Mouse (Mus musculus) c-Kit-positive CD71-positive TER-119-negative erythroid progenitor cells, embryonic 14.5 days (primary cell): ENCODE measurements around the gene Lgals7.

Experiments used
- DNase-seq: peaks from one replicate; pipeline ENCODE4 v3.0.0-alpha.2; 2013; ENCODE audit warnings: low read depth

Lgals7 gene

DNA sequence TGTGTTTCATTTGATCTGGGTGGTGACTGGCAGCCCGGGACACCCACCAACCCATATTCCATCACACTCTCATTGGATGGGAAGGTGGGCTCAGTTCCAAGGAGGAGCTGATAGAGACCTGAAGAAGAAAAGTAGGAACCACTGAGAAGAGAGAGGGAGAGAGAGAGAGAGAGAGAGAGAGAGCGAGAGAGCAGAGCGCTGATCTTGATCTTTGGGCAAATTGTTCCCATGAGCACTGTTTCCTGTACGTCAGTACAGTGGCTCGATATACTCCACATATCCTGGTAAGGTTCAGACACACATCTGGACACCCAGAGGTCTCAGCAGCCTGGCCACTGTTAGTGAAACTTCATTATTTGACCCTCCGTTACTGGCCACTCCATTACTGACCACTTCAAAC lies at the start of gene Lgals7:
TSS of gene Lgals7 (plus strand) at position 314 of the 400 bp plus-strand sequence.
- DNase-seq, result no peak

DNA sequence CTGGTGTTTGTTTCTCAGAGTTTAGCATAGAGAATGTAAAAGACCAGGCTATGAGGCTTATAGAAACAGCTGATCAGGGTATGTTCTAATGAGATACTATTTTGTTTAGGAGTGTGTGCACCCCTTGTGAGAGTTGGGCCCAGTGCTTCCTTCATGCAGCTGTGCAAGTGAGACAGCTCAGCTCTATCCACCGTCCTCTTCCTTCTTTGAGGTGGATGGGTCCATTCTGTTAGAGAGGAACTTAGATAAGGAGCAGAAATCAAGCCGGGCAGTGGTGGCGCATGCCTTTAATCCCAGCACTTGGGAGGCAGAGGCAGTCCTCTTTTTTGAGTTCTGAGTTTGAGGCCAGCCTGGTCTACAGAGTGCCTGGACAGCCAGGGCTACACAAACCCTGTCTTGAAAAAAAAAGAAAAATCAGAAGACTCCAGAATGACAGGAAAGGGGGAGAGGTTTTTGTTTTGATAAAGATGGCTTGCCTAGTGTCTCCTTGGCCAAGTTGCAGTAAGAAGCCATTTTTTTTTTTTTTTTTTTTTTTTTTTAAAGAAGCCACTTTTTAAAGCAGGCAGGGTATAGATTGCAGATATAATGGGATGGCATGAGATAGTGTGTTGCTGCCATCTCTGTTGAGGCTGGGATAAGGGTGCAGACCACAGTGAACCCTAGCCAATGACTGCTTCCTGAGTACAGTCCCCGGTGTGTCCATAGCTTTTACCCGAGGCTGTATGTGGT lies 49.2 kb upstream of the Lgals7 start:
- DNase-seq, result no peak

DNA sequence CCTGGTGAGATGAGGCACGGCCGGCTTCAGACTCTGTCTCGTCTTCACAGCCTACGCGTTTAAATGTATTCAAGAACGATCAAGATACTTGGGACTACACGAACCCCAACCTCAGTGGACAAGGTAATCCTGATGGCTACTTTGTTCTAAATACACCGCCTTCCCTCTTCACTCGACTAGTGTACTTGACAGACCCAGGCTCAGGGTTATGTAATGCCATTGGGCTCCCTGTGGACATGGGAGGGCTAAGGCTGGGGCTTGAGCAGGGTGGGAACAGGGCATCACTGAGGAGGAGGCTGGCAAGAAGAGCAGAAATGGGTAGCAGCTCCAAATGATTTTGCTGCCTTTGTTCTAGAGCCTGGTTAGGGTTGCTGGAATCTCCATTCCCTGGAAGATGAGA lies 48.4 kb upstream of the Lgals7 start:
- no peak for DNase-seq

DNA sequence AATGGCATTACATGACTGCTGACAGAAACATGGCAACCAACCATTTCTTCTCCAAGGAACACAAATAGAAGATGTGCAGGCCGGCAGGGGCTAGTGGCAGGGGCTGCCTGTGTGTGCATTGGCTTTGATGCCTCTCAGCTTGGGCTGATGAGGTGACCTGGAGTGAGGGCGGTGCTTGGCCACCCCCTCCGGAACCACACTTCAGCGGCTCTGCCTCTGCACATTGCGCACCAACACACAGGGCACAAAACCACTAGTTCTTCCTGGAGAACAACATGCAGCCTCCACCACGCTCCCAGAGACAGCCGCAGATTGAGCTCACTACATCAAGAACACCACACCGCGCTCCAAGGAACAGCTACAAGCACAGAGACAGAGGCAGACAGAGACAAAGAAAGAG lies 47.5 kb upstream of the Lgals7 start:
- DNase-seq, result no peak

DNA sequence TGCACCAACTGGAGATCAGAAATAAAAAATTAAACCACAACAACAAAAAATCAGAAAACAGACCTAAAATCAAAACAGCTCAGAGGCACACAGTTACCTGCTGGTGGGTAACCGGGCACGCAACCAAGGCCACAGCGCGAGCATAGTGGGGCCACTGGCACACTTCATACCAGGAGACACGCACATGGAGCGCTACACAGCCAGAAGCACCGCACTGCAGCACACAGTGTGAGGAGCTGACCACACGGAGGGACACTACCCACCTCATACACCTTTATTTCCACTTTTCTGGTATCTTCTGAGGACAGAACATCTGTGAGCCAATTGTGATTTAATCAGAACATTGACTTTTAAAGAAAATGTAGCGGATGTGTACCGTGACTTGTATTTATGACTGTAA lies 46.7 kb upstream of the Lgals7 start:
- no peak for DNase-seq

DNA sequence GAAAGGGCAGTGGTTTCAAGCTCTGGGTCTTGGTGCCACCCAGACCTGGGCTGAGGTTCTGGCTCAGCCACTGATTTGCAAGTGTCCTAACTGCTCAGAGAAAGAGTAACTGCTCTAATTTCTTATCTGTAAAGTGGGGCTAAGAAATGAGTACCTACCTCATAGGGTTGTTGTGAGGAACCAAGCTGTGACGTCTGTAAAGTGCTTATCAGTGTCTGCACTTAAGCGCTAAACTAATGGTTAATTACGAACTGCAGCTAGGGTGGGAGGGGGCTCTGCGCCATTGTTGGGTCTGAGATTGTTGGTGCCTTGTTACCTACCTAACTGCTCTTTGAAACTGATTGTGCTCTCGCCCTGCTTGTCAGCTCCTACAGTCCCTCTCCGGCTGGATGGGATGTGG lies 46.1 kb upstream of the Lgals7 start:
- no peak for DNase-seq

DNA sequence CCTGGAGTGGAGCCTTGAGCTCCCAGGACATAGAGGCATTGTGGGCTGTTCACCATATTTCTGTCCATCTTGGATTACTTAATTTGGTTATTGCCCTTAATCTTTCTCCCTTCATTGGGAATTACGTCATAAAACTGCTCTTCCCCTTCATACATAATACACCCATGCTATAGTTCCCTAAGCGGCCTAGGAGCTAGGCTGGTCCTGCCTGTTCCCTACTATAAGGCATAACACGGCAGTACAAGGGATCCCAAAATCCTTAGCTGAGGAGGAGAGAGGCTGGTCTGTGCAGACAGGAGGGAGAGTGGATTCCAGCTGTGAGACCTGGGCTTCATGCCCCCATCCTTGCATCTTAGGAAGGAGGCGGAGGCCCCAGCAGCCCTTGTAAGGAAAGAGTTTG lies 45.7 kb upstream of the Lgals7 start:
- no peak for DNase-seq

DNA sequence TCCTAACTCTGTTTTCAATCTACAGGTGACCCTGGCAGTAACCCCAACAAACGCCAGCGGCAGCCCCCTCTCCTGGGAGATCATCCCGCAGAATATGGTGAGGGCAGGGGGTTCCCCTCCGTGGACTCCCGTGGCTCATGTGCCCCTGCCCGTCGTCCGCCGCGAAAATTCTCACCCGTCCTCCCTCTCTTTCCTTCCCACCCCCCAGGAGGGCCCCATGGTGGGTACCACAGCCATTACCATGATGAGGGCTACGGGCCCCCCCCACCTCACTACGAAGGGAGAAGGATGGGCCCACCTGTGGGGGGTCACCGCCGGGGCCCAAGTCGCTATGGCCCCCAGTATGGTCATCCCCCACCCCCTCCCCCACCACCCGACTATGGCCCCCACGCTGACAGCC lies 45.2 kb upstream of the Lgals7 start:
- no peak for DNase-seq

DNA sequence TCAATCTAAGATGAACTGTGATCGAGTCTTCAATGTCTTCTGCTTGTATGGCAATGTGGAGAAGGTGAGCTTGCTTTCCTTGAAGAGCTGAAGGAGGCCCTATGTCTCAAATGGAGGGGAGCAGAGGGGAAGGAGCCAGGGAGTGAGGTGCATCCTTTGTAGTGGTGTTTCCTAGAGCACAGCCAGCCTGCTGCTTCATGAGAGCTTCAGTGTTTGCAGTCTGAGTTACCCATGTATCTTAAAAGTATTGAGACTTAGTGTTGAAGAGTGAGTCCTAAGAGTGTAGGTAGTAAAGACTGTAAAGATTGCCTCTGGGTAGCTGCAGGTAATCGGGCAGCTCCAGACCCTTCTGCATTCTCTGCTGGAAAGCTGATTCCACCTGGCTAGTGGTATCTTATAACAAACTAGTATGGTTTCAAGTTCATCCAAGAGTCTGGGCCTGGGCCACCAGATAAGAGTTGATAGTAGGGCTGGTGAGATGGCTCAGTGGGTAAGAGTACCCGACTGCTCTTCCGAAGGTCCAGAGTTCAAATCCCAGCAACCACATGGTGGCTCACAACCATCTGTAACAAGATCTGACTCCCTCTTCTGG lies 44.7 kb upstream of the Lgals7 start:
- DNase-seq, result no peak

DNA sequence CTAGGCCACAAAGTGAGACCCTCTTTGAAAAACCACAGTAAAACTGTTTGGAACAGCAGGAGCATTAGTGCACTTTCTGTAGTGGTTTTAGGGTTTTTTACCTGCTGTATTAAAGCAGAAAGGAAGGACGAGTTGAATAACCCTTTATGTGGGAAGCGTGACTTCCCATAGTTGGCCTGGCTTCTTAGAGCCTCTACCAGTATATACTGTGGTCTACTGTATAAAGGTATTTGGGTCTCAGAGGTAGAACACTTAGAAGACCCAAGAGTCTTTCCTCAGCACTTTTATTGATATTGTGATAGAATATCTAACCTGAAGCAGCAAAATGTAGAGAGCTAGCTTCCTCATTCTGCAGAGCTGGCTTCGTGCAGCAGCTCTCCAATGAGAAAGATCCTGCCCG lies 44.1 kb upstream of the Lgals7 start:
- DNase-seq, result no peak

DNA sequence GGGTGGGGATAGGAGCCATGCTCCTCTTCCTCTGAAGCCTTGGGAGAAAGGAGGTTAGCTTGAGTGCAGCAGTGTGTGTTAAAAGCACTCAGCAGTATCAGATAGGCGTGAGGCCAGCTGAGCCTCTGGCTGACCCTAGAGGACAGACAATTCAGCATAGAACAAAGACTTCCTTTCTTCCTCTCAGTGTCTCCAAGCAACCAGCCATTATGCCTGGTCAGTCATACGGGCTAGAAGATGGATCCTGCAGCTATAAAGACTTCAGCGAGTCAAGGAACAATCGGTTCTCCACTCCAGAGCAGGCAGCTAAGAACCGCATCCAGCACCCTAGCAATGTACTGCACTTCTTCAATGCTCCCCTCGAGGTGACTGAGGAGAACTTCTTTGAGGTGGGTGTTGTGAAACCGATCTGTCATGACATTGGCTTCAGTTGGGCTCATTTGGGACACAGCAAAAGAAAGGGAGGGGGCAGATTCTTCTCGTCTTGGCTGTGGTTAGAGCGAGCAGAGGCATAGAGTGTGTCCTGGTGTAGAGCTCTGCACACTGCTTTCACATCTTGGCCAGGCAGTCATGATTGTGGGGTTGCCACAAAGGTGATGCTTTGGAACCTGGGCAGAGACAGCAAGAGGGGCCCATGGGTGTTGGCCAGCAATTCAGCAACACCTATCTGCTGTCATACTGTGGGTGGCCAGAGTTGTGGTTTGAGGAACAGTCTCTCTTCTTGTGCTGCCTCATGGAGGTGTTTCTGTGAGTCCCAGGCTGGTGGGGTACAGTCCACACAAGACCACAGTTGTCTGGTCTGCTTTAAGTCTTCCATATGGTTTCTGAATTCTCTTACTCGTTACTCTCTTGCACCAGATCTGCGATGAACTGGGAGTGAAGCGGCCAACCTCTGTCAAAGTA lies 43.0 kb upstream of the Lgals7 start:
- DNase-seq, result no peak

DNA sequence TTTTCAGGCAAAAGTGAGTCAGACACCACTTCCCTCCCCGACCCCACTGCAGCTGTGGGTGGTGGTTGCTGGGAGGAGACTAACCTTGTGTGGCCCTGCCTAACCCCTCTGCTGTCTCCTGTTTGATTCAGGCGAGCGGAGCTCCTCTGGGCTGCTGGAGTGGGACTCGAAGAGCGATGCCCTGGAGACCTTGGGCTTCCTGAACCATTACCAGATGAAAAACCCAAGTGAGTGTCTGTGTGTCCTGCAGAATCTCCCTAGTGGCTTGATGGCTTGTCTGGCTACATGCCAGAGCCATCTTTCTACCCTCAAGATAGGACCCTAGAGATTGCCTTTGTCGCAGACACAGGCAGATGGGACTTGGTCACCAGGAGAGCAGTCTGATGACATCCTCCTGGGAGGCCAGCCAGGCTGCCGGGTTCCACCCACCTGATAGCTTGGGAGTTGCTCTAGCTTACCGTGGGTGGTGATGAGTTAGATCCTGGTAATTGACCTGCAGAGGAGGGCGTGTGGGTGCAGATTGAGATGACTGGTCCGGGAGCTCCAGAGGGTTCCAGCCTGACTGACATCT lies 42.3 kb upstream of the Lgals7 start:
- no peak for DNase-seq

DNA sequence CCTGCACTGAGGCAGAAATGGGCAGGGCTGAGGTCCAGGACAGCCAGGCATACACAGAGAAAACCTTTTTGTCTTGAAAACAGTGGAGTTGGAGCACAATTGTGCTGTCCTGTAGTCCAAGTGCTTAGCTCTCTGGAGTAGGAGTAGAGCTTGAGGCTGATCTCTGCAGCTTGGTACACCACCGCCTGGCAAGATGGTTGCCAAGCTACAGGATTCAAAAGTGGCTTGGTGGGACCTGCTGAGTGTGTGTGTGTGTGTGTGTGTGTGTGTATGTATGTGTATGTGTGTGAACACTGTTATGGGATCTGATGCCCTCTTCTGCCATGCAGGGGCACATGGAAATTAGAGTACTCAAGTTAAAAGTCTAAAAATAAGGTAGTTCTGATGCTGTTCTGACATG lies 41.1 kb upstream of the Lgals7 start:
- no peak for DNase-seq

DNA sequence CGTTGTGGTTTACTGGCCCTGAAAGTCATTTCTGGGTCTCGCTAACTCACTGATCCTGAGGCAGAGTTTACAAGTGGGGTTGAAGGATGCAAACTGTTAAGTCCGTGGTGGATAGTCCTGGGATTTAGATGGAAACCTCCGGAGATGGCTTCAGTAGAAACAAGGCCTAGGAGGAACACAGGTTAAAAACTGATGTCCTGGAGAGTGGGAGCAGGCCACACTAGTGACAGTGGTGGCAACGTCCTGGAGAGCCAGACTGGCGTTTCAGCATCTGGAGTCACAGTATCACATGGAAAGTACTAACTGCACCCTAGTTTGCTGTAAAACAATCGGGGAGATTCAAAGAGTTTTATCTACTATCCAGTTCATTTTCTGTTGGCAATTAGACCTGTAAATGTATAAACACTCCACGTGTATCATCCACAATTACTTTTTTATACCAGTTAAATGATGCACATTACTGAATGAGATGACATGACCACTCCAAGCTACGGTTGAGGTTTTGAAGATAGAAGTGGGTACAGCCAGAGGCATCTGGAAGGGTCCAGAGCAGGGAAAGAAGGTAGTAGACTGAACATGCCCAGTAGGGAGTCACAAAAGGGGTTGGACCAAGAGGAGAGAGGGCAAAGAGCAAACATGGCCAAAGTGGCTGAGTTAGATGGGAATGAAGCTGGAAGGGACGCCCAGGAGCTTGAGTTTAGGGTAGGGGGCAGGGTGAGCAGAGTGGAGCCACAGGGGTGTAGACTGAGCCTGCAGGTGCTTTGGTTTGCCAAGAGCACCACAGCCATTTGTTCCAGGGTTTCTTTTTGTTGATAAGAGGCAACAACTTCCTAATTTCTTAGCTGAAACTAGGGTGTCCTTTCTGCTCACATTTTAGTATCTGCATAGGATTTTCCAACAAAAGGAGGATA lies 40.4 kb upstream of the Lgals7 start:
- no peak for DNase-seq

DNA sequence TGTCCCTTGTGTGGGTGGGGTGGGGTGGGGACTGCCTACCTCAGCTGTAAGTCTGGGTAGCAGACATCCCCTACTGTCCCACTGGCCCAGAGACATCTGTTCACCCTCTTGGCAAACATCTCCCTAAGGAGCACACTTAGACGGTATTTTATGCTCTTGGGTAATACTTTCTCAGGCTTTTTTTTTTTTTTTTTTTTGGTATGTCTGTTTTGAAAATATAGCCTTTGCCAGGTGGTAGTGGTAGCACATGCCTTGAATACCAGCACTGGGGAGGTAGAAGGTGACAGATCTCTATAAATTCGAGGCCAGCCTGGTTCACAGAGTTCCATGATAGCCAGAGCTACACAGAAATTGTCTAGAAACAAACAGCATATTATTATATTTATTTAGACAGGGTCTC lies 39.7 kb upstream of the Lgals7 start:
- no peak for DNase-seq

DNA sequence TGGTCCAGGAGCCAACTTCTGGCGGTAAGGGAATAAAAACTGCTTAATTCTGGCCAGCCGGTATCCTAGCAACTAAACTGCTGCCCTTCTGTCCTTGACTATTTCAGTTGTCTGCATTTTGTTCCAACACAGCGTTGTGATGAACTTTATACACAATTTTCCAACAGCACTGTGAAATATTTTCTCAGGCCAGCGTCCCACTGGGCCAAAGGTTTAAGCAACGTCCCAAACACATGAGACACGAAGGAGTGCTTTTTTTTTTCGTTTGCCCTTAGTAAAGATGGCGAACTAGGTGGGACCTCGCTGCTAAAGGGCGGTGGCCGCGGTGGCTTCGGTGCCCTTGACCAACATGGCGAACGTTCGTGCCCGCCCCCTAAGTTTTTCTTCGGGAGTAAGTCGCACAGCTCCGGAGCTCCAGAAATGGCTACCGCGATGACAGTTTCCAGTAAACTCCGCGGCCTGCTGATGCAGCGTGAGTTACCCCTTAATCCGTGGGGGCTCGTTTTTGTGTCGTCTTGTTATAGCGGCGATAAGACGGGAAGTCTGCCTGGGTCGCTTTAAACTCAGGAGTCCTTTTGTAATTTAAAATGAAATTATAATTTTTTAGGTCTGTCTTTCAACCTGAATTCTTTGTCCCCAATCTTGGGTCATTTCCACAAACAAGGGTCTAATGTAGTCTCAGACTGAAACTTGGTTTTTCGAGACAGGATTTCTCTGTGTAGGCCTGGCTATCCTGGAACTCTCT lies 38.5 kb upstream of the Lgals7 start, which contains the start of gene Ech1:
TSS of gene Ech1 (plus strand) at position 277 of the 745 bp plus-strand sequence.
- peak; percentile 87 for DNase-seq

DNA sequence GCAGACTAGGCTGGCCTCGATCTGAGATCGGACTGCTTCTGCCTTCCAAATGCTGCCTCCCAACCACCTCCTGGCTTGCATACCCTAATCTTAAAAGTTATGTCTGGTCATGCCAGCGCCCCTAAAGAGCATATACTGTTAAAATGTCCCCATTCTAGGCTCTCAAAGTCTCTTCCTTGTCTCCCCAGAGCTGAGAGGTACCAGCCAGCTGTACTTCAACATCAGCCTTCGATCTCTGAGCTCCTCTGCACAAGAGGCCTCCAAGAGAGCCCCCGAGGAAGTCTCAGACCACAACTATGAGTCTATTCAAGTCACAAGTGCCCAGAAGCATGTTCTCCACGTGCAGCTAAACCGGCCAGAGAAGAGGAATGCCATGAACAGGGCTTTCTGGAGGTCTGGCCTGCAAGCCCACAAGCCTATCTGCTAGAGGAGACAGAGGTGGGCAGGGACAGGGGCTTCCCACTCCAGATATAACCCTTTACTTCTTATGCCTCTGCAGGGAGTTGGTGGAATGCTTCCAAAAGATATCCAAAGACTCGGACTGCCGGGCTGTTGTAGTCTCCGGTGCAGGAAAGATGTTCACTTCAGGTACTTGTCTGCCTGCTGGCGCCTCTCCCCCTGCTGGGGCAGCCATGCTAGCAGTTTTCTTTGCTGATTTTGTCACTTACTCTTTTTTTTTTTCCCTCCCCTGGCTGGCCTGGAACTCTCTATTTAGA lies 37.8 kb upstream of the Lgals7 start:
- no peak for DNase-seq

DNA sequence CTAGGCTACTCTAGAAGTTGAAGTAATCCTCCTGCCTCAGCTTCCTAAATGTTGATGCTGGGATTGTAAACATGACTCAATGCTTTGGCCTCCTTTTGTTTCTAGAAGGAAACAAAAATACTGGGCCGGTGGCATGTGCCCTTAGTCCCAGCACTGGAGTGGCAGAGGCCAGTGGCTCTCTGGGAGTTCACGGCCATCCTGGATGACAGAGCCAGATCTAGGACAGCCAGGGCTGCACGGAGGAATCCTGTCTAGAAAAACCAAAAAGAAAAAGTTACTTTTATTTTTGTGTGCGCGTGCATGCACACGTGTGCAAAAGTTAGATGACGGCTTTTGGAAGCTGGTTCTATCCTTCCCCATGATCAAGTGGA lies 37.3 kb upstream of the Lgals7 start:
- no peak for DNase-seq

DNA sequence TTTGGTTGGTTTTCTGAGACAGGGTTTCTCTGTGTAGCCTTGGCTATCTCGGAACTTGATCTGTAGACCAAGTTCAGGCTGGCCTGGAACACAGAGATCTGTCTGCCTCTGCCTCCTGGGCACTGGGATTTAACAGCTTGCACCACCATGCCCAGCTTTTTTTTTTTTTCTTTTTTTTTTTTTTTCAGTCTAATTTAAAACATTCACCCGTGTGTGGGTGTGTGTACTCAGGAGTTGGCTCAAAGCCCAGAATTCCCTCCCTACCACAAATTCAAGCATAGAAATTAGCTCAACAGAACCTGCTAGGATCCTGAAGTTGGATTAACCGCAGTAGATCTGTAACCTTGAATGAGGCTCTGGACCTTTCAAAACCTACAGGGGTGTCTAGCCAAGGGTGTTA lies 36.3 kb upstream of the Lgals7 start:
- DNase-seq, result no peak

DNA sequence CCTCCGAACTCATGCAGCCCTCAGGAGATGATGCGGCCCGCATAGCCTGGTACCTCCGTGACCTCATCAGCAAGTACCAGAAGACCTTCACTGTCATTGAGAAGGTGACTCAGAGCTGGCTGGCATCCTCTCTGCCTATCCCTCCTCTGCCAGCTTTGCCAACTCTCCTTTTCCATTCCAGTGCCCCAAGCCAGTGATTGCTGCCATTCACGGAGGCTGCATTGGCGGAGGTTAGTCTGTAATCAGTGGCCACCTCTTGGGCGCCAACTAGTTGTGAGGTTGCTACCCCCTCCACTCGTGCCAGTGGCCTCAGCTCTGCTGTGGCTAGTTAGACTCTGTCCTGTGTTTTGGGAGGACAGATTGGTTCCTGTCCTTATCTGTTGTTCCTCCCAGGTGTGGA lies 33.8 kb upstream of the Lgals7 start:
- no peak for DNase-seq
